ENCODE assay signal across 7 mouse cellular contexts in genomic region chr7:3703148-3703878, GRCm38 (mm10). TPM values are rescaled to one million over a fixed set of nuclear protein-coding genes. Genes with fewer than 3 reads are reported as not detected.
A peak's percentile ranks its signal among the peaks of the same experiment; 100 is the strongest.
DNase-seq lines count a peak whose midpoint lies in the region; ATAC-seq and TF ChIP-seq lines count a peak whose summit lies in the region.

No protein-coding gene starts in this region.

- peak overlapping the region; percentile 88 for H3K4me2 ChIP-seq in lung, postnatal 0 days (replicated peaks; ENCODE audit: low read depth, low read length)
- H3K4me2 ChIP-seq in limb, embryonic 12.5 days: peak overlapping the region; percentile 53
- peak overlapping the region; percentile 42 for H3K4me2 ChIP-seq in stomach, embryonic 14.5 days (replicated peaks; ENCODE audit: low read depth, low read length)

- no peaks in the 10 kb centered on the region for H3K9me3 ChIP-seq in lung, postnatal 0 days (ENCODE audit: low read length)
- H3K9me3 ChIP-seq in limb, embryonic 12.5 days: no peaks in the 10 kb centered on the region
- H3K9me3 ChIP-seq in stomach, embryonic 14.5 days (ENCODE audit: control insufficient read depth, low read depth, low read length): no peaks in the 10 kb centered on the region

- peaks cover 13% of the 10 kb centered on the region; the same call in 1 of the 2 replicates for H3K4me1 ChIP-seq in lung, postnatal 0 days (ENCODE audit: insufficient read depth, low read depth, low read length)
- peaks cover 5% of the 10 kb centered on the region for H3K4me1 ChIP-seq in embryonic fibroblast, embryonic 13.5 days (ENCODE audit: control insufficient read depth, insufficient read depth, low read length)
- H3K4me1 ChIP-seq in limb, embryonic 12.5 days (replicated peaks): peaks cover 13% of the 10 kb centered on the region
- H3K4me1 ChIP-seq in stomach, embryonic 14.5 days (ENCODE audit: control insufficient read depth, insufficient read depth, low read length): peaks cover 9% of the 10 kb centered on the region

- TF ChIP-seq EP300 in lung, postnatal 0 days (IDR thresholded peaks at IDR 0.05): no peak

- DNase-seq in lung, postnatal 0 days (ENCODE audit: low spot score): no peak
- no peak for DNase-seq in lung, postnatal 4 days
- DNase-seq in cerebellum, adult 8-10 months: no peak
- no peak for DNase-seq in gastrocnemius, adult 8-10 months (ENCODE audit: low spot score in 2 of 2)

- no peak for TF ChIP-seq POLR2A in embryonic fibroblast, embryonic 13.5 days (IDR thresholded peaks at IDR 0.05; ENCODE audit: low read depth, low read length)

- H3K27me3 ChIP-seq in lung, postnatal 0 days (replicated peaks; ENCODE audit: insufficient read depth, low read length): no peaks in the 10 kb centered on the region
- no peaks in the 10 kb centered on the region for H3K27me3 ChIP-seq in limb, embryonic 12.5 days
- H3K27me3 ChIP-seq in stomach, embryonic 14.5 days (ENCODE audit: control insufficient read depth, insufficient read depth, low read length): no peaks in the 10 kb centered on the region

- no peak for TF ChIP-seq CTCF in lung, postnatal 0 days (IDR thresholded peaks at IDR 0.05)
- TF ChIP-seq CTCF in embryonic fibroblast, embryonic 13.5 days (IDR thresholded peaks at IDR 0.05; ENCODE audit: borderline replicate concordance, insufficient read depth, low read length): no peak

- peaks cover 9% of the 10 kb centered on the region; the same call in 1 of the 2 replicates for H3K36me3 ChIP-seq in lung, postnatal 0 days (ENCODE audit: insufficient read depth, low read length)
- peaks cover 74% of the 10 kb centered on the region for H3K36me3 ChIP-seq in limb, embryonic 12.5 days
- H3K36me3 ChIP-seq in stomach, embryonic 14.5 days (ENCODE audit: control insufficient read depth, insufficient read depth, low read length): peaks cover 51% of the 10 kb centered on the region

- peak overlapping the region; percentile 24; the same call in 1 of the 2 replicates for H3K9ac ChIP-seq in lung, postnatal 0 days (replicated peaks; ENCODE audit: low read depth)
- H3K9ac ChIP-seq in limb, embryonic 12.5 days (replicated peaks): peak overlapping the region; percentile 52
- H3K9ac ChIP-seq in stomach, embryonic 14.5 days (replicated peaks; ENCODE audit: low read depth, low read length): peak overlapping the region; percentile 86

- H3K27ac ChIP-seq in lung, postnatal 0 days (ENCODE audit: low read length): peak overlapping the region; percentile 88; the same call in 1 of the 2 replicates
- peak overlapping the region; percentile 17; the same call in 1 of the 2 replicates for H3K27ac ChIP-seq in embryonic fibroblast, embryonic 13.5 days (ENCODE audit: insufficient read depth, low read length)
- H3K27ac ChIP-seq in limb, embryonic 12.5 days: peak overlapping the region; percentile 93
- peak overlapping the region; percentile 53; the same call in 1 of the 2 replicates for H3K27ac ChIP-seq in stomach, embryonic 14.5 days (ENCODE audit: low read length)

- H3K4me3 ChIP-seq in lung, postnatal 0 days (ENCODE audit: low read depth, low read length): peak overlapping the region; percentile 66
- no peak overlapping the region for H3K4me3 ChIP-seq in embryonic fibroblast, embryonic 13.5 days (ENCODE audit: insufficient read depth, low read length)
- H3K4me3 ChIP-seq in limb, embryonic 12.5 days (replicated peaks): peak overlapping the region; percentile 81
- peak overlapping the region; percentile 80 for H3K4me3 ChIP-seq in stomach, embryonic 14.5 days (ENCODE audit: low read depth, low read length)

- peak; percentile 33 for ATAC-seq in lung, postnatal 0 days
- peak; percentile 38 for ATAC-seq in limb, embryonic 12.5 days (ENCODE audit: insufficient number of reproducible peaks, insufficient read depth, low FRiP score, low TSS enrichment, low read depth)
- peak; percentile 24; the same call in 1 of the 2 replicates for ATAC-seq in stomach, embryonic 14.5 days (ENCODE audit: insufficient number of reproducible peaks, insufficient read depth, low FRiP score, low read depth)

- WGBS in lung, postnatal 0 days: 18% methylated on average over 6 of the region's 6 CpGs
- WGBS in limb, embryonic 12.5 days: 18% methylated on average over 6 of the region's 6 CpGs
- 21% methylated on average over 6 of the region's 6 CpGs for WGBS in stomach, embryonic 14.5 days

RNA-seq across cellular contexts. Expression of gene Rps9, which starts 0.5 kb away (rescaled TPM):
- 1,058 and 1,064 TPM in 2 replicates for polyA plus RNA-seq in lung, postnatal 0 days (2015; fragmentation: Nextera tagmentation; extraction: Ambion mirVana)
- 1,255 and 1,395 TPM in 2 replicates for polyA plus RNA-seq in embryonic fibroblast, embryonic 13.5 days (2011; ENCODE audit: insufficient read length, low read depth, missing spikeins)
- 1,389 and 1,455 TPM in 2 replicates for polyA plus RNA-seq in limb, embryonic 12.5 days (2016; fragmentation: Nextera tagmentation; extraction: Ambion mirVana)
- polyA plus RNA-seq in stomach, embryonic 14.5 days (2014; fragmentation: Nextera tagmentation; extraction: Ambion mirVana): 1,552 and 1,583 TPM in 2 replicates
- 100 to 1,000 TPM; 403 to 496 (median 426) TPM for total RNA-seq in gastrocnemius, adult 8-10 months (2022)

RNA-seq across cellular contexts. Expression of gene Mboat7, which starts 10.0 kb away (rescaled TPM):
- 39.1 and 43.8 TPM in 2 replicates for polyA plus RNA-seq in lung, postnatal 0 days (2015; fragmentation: Nextera tagmentation; extraction: Ambion mirVana)
- polyA plus RNA-seq in embryonic fibroblast, embryonic 13.5 days (2011; ENCODE audit: insufficient read length, low read depth, missing spikeins): 82.2 and 94.6 TPM in 2 replicates
- 59.4 and 61.4 TPM in 2 replicates for polyA plus RNA-seq in limb, embryonic 12.5 days (2016; fragmentation: Nextera tagmentation; extraction: Ambion mirVana)
- 36.8 and 40.4 TPM in 2 replicates for polyA plus RNA-seq in stomach, embryonic 14.5 days (2014; fragmentation: Nextera tagmentation; extraction: Ambion mirVana)
- total RNA-seq in gastrocnemius, adult 8-10 months (2022): 10 to 100 TPM in 1 of 4 experiments, 1 to 10 TPM in 3; 6.7 to 10.3 (median 8.2) TPM

RNA-seq across cellular contexts. Expression of gene Tsen34, which starts 10.7 kb away (rescaled TPM):
- polyA plus RNA-seq in lung, postnatal 0 days (2015; fragmentation: Nextera tagmentation; extraction: Ambion mirVana): 155 and 158 TPM in 2 replicates
- 81.5 and 85.6 TPM in 2 replicates for polyA plus RNA-seq in embryonic fibroblast, embryonic 13.5 days (2011; ENCODE audit: insufficient read length, low read depth, missing spikeins)
- polyA plus RNA-seq in limb, embryonic 12.5 days (2016; fragmentation: Nextera tagmentation; extraction: Ambion mirVana): 284 and 296 TPM in 2 replicates
- 223 and 240 TPM in 2 replicates for polyA plus RNA-seq in stomach, embryonic 14.5 days (2014; fragmentation: Nextera tagmentation; extraction: Ambion mirVana)
- 10 to 100 TPM; 25.3 to 34.0 (median 29.0) TPM for total RNA-seq in gastrocnemius, adult 8-10 months (2022)

RNA-seq across cellular contexts. Expression of gene Pirb, which starts 16.9 kb away (rescaled TPM):
- polyA plus RNA-seq in lung, postnatal 0 days (2015; fragmentation: Nextera tagmentation; extraction: Ambion mirVana): 4.7 and 5.3 TPM in 2 replicates
- 0.79 TPM in 1 of 2 replicates, not detected in the other for polyA plus RNA-seq in embryonic fibroblast, embryonic 13.5 days (2011; ENCODE audit: insufficient read length, low read depth, missing spikeins)
- 0.18 and 0.35 TPM in 2 replicates for polyA plus RNA-seq in limb, embryonic 12.5 days (2016; fragmentation: Nextera tagmentation; extraction: Ambion mirVana)
- polyA plus RNA-seq in stomach, embryonic 14.5 days (2014; fragmentation: Nextera tagmentation; extraction: Ambion mirVana): 0.80 and 1.2 TPM in 2 replicates
- total RNA-seq in gastrocnemius, adult 8-10 months (2022): under 1 TPM; 0.15 to 0.63 (median 0.33) TPM

RNA-seq across cellular contexts. Expression of gene Tmc4, which starts 26.0 kb away (rescaled TPM):
- 60.3 and 69.0 TPM in 2 replicates for polyA plus RNA-seq in lung, postnatal 0 days (2015; fragmentation: Nextera tagmentation; extraction: Ambion mirVana)
- polyA plus RNA-seq in embryonic fibroblast, embryonic 13.5 days (2011; ENCODE audit: insufficient read length, low read depth, missing spikeins): 10.5 and 10.7 TPM in 2 replicates
- polyA plus RNA-seq in limb, embryonic 12.5 days (2016; fragmentation: Nextera tagmentation; extraction: Ambion mirVana): 6.6 and 6.7 TPM in 2 replicates
- polyA plus RNA-seq in stomach, embryonic 14.5 days (2014; fragmentation: Nextera tagmentation; extraction: Ambion mirVana): 61.8 and 67.3 TPM in 2 replicates
- total RNA-seq in gastrocnemius, adult 8-10 months (2022): under 1 TPM in 3 of 4 experiments, not detected in 1; 0.27 to 0.97 (median 0.40) TPM

Comparison
In these comparisons a context has a peak if more than half of its experiments do, and no peak if none do; other contexts are left out.
1. H3K27ac ChIP-seq: peak in every context shown above with its lines; median percentile 93 in limb, embryonic 12.5 days; 88 in lung, postnatal 0 days; 53 in stomach, embryonic 14.5 days; 17 in embryonic fibroblast, embryonic 13.5 days.
2. H3K9ac ChIP-seq: peak in every context shown above with its lines; median percentile 86 in stomach, embryonic 14.5 days; 52 in limb, embryonic 12.5 days; 24 in lung, postnatal 0 days.